Mouse (Mus musculus) ES-Bruce4 (cell line): ENCODE results near the gene Stap1.

Source experiments
- EP300 ChIP-seq: IDR thresholded peaks from 2 replicates; pipeline ENCODE4 v1.6.1; 2011; ENCODE audit warnings: low read depth, low read length; ENCODE audit not compliant: insufficient read depth
- POLR2A ChIP-seq: IDR thresholded peaks from one replicate; pipeline ENCODE4 v1.8.1; 2011; ENCODE audit warnings: low read length; ENCODE audit not compliant: insufficient read depth

- TF ChIP-seq POLR2A (no peak), EP300 (no peak)
Observed at GRCm38 (mm10) chr5:86113997-86114396, 42.5 kb downstream of the Stap1 start.
